Mouse (Mus musculus) cerebellum, adult 11-12 months (tissue): Measurements from ENCODE around the gene Sez6l2.
"Not testable (repeated sequence)": the region's sequence is repeated elsewhere in the genome, so short reads cannot be mapped to it uniquely, and the experiment has no call there.

Experiments
- DNase-seq: peaks from one replicate; pipeline ENCODE4 v3.0.0; 2022

Sez6l2 gene

DNA sequence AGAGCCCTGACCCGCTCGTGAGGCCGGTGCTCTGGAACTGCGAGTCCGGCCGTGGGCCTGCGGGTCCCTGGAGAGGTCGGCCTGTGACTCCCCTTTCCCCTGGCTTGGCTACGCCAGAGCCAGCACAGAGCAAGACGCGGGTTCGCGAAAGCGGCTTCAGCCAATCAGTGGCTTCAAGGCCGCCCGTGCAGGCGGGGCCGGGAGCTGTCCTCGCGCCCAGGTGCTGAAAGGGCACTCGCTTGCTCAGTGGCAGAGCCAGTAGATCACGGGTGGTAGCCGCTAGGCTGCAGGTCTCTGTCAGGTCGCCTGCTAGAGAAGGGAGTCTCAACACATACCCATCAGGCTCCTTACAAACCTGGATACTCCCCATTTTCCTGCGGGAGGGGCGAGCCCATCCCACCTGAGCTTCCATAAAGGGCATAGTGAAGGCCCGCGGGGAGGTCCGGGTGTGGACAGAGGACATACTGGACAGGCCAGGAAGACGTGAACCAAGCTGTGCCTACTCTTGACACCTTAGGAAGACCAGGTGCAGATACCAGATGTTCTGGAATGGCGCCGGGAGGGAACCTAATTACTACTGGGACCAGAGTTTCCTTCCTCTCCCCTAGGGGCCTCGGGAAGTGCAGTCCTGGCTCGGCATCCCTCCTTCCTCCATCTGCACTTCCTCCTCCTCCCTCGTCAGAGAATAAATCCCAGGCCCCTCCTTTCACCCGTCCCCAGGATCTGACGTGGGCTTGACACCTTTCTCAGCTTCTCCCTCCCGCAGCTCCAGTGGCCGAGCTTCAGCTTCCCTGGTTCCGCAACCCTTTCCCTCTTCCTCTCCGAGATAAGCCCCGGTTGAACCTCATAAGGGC is at the start of gene Sez6l2:
Gene Sez6l2 (plus strand): TSS at position 771 of the 854 bp plus-strand sequence.
- DNase-seq = peak; percentile 93

DNA sequence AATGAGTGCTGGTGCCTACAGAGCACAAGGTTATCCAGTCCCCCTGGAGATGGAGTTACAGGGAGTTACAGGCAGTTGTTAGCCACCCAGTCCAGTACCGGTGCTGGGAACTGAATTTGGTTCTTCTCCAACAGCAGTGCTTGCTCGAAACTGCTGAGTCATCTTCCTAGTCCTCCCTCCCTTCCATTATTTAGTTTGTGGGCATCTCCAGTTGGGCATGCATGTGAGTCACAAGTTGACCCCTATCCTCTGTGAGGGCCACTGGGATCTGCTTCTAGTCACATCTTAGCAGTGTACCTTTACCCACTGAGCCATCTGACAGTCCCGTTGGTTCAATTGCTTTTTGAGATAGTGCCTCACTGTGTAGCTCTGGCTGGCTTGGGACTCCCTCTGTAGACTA is 44.8 kb upstream of the Sez6l2 start:
- no peak for DNase-seq

DNA sequence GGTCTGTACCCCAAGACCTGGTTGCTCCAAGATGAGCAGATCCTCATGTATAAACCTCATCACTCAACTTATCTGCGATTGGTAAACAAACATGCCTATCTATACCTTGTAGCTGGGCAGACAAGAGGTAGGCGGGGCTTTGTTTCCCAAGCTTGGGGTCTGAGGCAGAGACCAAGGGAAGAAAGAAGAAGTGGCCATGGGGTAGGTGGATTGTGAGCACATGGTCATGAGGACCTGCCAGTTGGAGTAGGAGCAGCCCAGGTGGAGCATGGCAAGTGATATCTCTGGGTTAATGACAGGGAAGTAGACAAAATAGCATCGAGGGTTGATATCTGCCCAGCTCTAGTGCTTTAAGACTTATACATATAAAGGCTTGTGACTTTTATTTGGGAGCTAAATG is 35.5 kb upstream of the Sez6l2 start:
- no peak for DNase-seq

DNA sequence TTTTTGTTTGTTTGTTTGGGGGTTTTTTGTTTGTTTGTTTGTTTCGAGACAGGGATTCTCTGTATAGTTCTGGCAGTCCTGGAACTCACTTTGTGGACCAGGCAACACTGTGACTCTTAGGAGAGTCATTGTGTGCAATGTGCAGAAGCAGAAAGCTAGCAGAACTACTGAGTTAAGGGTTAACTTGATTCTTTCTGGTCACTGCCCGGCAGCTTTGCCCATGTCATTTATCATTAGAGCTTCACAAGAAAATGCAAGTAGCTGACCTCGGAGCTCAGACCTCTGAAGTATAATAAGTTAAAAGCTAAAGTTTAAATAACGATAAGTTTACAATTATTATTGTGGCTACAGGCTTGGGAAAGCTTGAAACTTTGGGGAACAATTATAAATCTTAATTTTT is 32.0 kb upstream of the Sez6l2 start:
- DNase-seq = not testable (repeated sequence)

DNA sequence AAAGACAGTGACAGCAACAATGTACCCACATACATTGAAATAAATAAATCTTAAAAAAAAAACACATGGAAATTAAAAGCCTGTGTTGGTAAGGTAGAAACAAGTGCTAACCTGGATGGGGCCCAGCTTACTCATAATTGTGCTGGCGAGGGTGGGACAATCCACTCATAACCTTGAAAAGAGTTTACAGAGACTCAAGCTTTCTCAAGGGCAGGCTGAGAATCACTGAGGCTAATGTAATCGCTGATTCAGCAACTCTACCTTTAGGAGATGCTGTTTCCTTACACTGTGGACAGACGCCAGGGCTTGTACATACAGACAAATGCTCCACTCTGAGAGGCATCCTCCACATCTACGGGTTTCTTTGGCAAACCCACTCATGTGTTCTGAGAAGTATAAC is 30.4 kb upstream of the Sez6l2 start:
- DNase-seq = no peak

DNA sequence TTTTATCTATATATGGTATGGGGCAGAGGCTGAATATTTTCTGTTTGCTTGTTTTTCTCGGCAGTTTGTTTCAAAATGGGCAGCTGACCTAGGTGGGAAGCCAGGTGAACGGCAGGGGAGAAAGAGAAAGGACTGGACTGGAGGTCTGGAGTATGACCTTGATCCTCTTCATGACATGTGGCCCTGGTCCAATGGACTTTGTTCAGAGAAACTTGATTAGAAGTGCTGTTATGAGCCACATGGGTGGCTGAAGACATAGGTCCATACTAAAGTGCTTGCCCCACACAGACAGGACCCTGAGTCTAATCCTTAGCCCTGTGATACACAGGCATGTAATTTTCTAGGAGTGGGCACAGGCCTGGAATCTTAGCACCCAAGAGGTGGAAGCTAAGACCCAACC is 28.8 kb upstream of the Sez6l2 start:
- DNase-seq = no peak

DNA sequence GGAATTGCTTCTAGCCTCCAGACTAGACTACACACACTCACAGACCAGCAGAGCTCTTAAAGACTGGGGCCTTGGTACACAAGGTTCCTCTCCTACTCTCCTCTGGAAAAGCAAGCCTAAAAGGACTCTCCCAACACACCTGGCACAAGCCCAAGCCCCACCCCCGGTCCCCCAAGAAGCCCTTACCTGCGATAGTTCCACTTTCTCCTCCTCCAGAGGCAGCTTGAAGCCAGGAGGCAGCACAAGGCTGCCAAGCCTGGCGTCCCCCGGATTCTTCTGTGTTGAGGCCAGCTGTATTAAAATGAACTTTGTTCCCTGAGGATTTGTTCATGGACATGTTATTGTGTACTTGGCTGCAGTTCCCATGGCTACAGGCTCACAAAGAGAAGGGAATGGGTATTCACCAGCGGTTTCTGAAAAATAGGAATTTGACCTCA is 27.7 kb upstream of the Sez6l2 start, which contains the start of gene Tmem219:
Gene Tmem219 (minus strand): TSS at position 294 of the 437 bp plus-strand sequence.
- DNase-seq = no peak

DNA sequence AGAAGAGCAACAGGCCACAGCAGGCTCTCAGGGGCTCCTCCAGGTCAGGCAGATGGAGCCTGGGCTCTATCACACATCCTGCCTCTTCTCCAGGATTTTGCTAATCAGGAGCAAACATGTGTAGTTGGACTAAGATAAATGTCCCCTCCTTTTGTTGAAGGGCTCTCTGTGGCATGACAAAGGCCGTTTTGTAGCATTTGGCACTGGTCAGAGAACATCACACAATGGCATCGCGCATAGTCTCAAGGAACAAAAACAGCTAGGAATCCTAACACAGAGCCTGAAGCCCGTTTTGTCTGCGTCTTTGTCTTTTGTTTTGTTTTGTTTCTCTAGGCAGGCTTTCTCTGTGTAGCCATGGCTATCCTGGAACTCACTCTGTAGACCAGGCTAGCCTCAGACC is 26.4 kb upstream of the Sez6l2 start:
- no peak for DNase-seq

DNA sequence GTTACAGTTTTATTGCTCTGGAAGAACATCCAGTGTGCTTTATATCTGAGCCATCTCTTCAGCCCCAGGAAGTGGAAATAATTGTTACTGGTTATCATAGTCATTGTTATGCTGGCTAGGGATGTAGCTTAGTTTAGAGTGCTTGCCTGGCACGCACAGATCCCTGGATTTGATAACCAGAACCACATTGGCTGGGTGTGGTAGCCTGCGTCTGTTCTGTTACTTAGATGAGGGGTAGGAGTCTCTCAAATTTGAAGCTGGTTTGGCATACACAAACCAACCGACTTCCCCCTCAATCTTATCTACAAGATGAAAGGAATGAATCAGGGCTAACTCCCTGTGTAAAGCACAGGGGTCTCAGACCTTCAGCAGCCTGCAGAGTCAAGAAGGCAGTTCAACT is 24.1 kb upstream of the Sez6l2 start:
- DNase-seq = no peak

DNA sequence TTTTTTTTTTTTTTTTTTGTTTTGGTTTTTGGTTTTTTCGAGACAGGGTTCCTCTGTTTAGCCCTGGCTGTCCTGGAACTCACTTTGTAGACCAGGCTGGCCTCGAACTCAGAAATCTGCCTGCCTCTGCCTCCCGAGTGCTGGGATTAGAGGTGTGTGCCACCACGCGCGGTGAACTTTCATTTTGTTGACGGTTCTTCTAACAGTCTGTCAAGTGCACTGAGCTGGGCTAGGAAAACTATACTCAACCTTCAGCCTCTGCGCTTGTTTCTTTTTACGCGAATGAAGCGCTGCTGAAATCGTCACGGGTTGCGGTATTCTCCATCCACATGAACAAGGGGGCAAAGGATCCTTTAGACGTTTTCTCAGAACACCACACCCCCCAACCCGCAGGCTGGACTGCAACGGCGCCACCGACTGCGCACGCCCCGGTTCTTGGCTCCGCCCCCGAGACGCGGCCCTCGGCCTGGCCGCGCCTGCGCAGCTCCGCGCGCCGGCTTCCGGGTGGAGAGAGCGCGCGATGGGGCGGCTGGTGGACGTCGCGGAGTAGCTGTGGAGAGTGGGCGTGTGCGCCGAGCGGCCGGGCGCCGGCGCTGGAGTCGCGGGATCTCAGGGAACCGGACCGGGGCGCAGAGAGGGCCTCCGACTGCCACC is 21.9 kb upstream of the Sez6l2 start, which contains the start of gene Kctd13:
Gene Kctd13 (plus strand): TSS at position 496 of the 654 bp plus-strand sequence.
- DNase-seq = peak; percentile 90

DNA sequence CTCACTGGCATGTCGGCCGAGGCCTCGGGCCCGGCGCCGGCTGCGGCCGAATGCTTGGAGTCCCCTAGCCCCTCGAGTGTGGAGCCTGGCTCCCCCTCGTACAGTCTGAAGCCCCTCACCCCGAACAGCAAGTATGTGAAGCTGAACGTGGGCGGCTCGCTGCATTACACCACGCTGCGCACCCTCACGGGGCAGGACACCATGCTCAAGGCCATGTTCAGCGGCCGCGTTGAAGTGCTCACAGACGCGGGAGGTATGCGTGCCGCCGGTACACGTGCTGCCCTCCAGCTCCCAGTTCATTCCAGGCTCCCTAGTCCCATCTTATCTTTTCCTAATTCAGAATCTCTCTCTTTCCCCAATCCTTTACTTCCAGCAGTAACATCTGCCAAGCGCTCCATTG is 21.3 kb upstream of the Sez6l2 start:
- no peak for DNase-seq

DNA sequence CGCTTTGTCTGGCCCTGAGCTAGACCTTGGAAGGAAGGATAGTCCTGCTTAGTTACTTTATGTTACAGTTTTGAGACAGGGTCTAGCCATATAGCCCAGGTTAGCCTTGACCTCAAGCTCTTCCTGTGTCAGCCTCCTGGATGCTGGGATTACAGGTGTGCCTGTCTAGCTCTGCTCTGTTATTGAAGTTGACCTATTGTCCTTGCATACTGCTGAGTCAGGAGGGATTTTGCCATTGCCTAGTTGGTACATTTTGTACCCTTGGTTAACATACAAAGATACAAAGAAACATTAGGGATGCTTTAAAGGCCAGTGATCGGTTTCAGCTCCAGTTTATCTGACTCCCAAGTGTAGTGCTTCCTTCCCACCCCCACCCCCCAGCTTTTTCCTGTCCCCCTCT is 17.7 kb upstream of the Sez6l2 start:
- no peak for DNase-seq

DNA sequence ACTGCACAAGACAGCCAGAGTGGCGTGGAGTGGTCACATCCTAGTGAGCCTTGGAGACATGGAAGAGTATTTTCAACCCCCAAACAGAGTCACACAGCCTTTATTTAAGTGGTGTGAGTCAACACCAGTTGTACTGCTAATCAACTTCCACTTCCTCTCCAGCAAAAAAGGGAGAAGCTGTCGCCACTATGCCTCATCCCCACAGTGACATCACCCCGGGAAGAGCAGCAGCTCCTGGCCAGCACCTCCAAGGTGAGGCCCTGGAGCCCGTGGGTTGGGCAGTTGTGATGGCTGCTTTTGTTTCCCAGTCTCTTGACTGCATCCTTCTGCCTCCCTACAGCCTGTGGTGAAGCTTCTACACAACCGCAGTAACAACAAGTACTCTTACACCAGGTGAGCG is 9.2 kb upstream of the Sez6l2 start:
- no peak for DNase-seq

DNA sequence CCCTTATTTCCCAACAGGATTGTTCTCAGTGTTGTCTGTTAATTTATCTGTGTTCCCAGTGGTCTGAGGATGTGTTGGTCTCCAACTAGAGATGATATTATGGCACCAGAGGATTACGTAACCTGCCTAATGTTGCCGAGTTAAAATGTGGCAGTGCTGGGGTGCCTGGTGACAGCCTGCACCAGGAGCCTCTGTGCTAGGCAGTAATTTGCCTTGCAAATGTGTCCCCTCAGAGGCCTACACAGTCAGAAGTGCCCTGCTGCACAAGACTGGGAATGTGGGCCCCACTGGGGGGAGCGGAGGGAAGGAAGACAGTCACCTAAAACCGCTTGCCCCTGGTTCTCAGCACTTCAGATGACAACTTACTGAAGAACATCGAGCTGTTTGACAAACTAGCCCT is 8.6 kb upstream of the Sez6l2 start:
- no peak for DNase-seq

DNA sequence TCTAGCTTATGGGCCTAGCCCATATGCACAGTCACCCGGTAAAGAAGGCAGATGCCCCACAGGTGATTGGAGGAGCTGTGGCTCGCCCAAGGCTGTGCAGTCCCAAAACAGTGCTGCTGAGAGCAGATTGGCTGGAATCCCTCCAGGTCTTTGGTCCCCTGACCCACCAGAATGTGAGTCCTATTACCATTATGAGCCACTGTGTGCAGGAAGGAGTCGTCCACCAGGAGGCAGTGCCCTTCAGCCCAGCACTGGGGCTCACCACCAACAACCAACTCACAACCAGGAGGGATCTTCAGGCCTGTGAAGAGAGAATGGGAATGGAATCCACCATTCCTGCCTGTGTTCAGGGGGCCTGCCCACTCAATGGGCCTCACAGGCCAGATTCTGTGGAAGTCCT is 3.8 kb upstream of the Sez6l2 start:
- no peak for DNase-seq

DNA sequence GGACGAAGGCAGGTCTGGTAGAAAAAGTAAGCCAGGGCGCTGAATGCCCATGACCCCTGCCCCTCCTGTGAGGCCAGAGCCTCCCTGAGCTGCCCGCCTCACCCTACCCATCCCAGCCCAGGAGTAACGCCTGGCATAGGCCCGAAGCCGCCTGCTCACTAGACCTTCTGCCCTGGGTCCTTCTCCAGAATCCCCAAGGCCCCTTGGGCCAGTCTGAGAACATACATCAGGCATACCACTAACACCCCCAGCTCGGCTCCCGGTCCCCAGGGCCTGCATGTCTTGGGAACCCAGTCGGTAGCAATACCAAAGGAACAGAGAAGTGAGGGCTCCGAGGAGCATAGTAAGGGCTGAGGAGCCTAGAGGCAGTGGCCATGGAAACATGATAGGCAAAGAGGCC is 1.7 kb upstream of the Sez6l2 start:
- DNase-seq = peak; percentile 53

DNA sequence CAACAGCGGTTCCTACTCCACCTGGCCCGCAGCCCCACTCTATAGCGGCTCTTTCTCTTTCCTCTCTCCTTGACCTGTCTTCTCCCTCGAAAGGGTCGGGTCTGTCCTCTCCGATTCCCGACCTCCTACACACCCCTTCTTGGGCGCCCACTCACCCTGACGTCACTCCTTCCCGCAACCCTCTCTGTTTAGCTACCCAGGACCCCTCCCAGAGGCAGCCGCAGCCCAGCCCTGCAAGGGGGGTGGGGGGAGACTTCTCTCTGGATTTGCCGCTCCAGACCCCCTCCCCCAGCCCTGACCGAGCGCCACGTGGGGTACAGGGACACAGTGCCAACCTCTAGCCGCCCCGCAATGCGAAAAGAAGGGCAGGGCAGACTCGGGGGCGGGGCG is 965 bp upstream of the Sez6l2 start, which contains the start of gene Asphd1:
Gene Asphd1 (minus strand): TSS at position 180 of the 390 bp plus-strand sequence.
- no peak for DNase-seq

DNA sequence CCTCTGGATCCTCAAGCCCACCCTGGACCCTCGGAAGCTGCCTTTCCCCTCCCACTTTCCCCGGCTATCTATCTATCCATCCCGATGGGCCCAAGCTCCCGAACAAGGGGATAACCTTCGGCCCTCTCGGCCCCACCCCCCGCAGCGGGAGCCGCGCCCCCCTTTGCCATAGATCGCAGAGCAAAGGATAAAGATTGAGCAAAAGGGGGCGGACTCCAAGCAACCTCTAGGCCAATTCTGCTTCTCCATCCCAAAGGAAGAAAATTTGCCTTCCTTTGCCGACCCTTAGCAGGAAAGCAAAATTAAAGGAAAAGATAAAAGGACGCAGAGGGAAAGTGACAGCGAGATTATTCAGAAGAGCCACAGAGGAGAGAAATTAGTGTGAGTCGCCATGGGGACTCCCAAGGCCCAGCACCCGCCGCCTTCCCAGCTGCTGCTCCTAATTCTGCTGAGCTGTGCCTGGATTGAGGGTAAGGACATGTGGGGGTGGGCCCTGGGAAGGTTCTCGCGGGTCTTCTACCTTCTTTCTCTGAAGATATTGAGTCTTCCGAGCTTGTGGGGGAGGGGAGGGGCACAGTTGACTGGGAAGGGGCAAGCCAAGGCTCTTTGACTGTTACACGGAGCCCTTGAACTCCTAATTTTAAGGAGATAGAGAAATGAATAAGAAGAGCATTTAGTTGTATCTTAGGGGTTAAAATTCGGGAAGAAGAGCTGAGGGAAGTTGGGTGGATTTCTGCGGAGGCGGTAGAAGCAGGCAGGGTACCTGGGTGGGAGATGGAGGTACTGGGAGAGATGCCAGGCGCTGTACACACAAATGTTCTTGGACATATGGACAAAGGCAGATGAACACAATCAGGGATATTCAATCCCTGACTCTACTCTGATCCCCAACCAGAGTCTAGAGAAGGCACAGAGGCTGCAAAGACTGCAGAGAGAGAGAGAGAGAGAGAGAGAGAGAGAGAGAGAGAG is 568 bp downstream of the Sez6l2 start:
- peak; percentile 67 for DNase-seq

DNA sequence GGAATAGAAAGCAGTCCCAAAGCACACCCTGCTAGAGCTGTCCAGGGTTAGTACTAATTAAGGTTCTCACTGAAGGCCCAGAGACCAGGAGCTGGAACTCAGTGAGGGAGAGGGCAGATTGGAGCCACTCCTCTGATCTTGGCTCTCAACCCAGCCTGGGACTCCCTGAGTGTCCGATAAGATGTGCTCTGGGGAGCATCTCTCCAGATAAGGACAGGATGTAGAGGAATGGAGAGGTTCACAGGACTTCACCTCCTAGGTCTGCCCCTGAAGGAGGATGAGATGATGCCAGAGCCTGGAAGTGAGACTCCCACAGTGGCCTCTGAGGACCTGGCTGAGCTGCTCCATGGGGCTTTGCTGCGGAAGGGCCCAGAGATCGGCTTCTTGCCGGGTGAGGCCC is 1.4 kb downstream of the Sez6l2 start:
- no peak for DNase-seq

DNA sequence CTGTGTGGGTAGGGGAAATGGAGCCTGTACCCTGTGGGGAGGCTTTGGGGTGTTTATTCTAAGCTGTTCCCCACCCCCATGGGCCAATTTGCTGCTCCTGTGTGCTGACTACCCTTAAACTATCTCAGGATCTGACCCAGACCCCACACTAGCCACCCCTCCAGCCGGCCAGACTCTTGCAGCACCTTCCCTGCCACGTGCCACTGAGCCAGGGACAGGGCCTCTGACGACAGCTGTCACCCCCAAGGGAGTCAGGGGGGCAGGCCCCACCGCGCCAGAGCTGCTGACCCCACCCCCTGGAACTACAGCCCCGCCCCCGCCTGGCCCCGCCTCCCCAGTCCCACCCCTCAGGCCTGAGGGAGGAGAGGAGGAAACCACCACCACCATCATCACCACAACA is 2.3 kb downstream of the Sez6l2 start:
- peak; percentile 65 for DNase-seq

DNA sequence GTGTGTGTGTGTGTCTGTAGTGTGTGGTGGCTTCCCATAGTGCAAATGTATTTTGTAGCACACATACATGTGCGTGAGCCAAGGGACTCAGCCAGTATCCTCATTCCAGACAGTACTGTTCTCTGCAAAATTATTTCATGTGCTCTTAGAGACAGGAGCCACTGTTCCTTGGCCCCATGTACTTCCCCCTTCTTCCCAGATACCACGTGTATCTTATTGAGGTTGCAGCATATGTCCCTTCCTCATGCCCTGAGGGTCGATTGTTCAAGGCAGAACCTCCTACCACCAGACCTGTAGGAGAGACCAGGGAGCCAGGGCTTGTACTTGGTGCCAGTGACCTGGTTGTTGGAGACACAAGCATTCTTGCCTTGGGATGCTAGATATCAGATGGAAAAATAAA is 4.8 kb downstream of the Sez6l2 start:
- DNase-seq = no peak

DNA sequence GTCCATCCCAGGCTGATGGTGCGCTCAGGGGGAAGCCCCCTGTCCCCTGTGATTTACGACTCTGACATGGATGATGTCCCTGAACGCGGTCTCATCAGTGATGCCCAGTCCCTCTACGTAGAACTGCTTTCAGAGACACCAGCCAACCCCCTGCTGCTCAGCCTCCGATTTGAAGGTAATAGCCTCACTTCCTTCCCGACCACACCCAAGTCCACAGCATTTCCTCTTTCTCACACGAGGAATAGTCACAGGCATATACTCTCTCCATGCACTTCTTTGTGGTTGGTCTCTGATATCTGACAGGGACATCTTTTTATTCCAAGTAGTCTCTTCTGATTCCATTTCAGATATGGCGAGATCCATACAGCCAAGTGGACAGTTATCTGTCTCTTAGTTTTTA is 9.4 kb downstream of the Sez6l2 start:
- no peak for DNase-seq

DNA sequence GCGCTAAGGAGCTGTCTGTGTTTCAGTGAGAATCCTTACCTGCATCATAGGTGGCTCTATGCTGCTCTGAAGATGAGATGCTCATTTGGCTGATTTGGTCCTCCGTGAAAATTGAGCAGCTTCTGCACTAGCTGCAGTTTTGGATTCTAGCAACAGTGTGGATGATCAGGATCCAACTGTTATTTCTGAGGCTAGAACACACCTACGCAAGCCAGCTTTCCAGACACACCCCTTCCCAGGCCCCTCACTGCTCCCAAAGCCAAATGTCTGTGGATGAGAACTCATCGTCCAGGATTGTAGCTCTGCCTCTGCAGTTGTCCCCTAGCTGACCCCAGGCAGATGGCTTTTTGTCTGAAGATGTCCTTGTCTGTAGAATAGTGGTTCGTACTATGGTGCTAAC is 10.7 kb downstream of the Sez6l2 start:
- DNase-seq = peak; percentile 4
